Mouse (Mus musculus) heart, embryonic 13.5 days (tissue): ENCODE measurements around the gene Dusp18. TPM values are rescaled to one million over a fixed set of nuclear protein-coding genes. Genes with fewer than 3 reads are reported as not detected.
"Not testable (repeated sequence)": the region's sequence is repeated elsewhere in the genome, so short reads cannot be mapped to it uniquely, and the experiment has no call there.

ENCODE experiments used
- ATAC-seq: fragments of 200-750 bp; cut with Nextera tagmentation; 2 replicates; pipeline ENCODE4 v1.8.0; 2017; ENCODE audit warnings: moderate TSS enrichment; ENCODE audit not compliant: insufficient number of reproducible peaks, low FRiP score, low TSS enrichment; ENCODE audit errors: extremely low read depth
- H3K27ac ChIP-seq: fragments of 300-500 bp; sonication (generic); replicated peaks from 2 replicates; pipeline ENCODE4 v1.5.1; 2015; ENCODE audit warnings: moderate library complexity, mild to moderate bottlenecking, inconsistent platforms
- H3K27me3 ChIP-seq: fragments of 300-500 bp; sonication (generic); replicated peaks from 2 replicates; pipeline ENCODE4 v1.6.1; 2015; ENCODE audit warnings: mild to moderate bottlenecking, inconsistent platforms
- H3K36me3 ChIP-seq: fragments of 300-500 bp; sonication (generic); 2 replicates; pipeline ENCODE4 v1.6.1; 2015; ENCODE audit warnings: mild to moderate bottlenecking, inconsistent platforms
- H3K4me1 ChIP-seq: fragments of 300-500 bp; sonication (generic); 2 replicates; pipeline ENCODE4 v1.6.1; 2015; ENCODE audit warnings: inconsistent platforms
- H3K4me2 ChIP-seq: fragments of 300-500 bp; sonication (generic); 2 replicates; pipeline ENCODE4 v1.6.1; 2015; ENCODE audit warnings: inconsistent platforms, mild to moderate bottlenecking, moderate library complexity
- H3K4me3 ChIP-seq: fragments of 300-500 bp; sonication (generic); 2 replicates; pipeline ENCODE4 v1.5.1; 2015; ENCODE audit warnings: moderate library complexity, mild to moderate bottlenecking, inconsistent platforms
- H3K9ac ChIP-seq: fragments of 300-500 bp; sonication (generic); 2 replicates; pipeline ENCODE4 v1.6.1; 2015; ENCODE audit warnings: inconsistent platforms, mild to moderate bottlenecking, moderate library complexity
- H3K9me3 ChIP-seq: fragments of 300-500 bp; sonication (generic); 2 replicates; pipeline ENCODE4 v1.6.1; 2016; ENCODE audit warnings: inconsistent platforms
- WGBS: fragments of 180-500 bp; shearing (Covaris S2); methylation state at CpG from one replicate; pipeline ENCODE4 v1.1.7; 2015; ENCODE audit warnings: mixed read lengths; 5-methylcytosine and 5-hydroxymethylcytosine counted together
- polyA plus RNA-seq: library from polyadenylated mRNA; unstranded; fragments of >200 nt; fragmentation: Nextera tagmentation; extraction: Ambion mirVana; gene quantifications from 2 replicates; pipeline ENCODE4 v1.2.1, GENCODE M21; 2015

Gene Dusp18
- polyA plus RNA-seq, 1 experiment from 2014 or later: 10.7 TPM

DNA sequence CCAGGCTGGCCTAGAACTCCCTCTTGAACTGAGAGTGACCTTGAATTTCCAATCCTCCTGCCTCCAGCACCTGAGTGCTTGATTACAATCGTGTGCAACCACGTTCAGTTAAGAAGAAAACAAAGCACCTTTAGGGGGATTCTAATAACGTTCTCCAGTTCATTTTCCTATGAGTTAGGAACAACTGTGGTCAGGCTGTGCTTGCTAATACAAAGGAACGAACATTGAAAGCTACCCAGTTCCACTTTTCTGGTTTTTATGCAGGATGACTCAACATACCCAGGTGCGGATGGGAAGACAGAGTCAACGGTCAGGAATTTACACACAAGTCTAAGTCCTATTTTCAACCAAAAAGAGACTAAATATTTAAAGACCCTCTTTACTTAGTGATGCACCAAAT lies 1.1 kb upstream of the Dusp18 start:
- H3K4me1 ChIP-seq: peaks cover 14% of the 10 kb centered on the region
- H3K9me3 ChIP-seq: no peaks in the 10 kb centered on the region
- no peak overlapping the region for H3K27ac ChIP-seq
- peaks cover 21% of the 10 kb centered on the region for H3K36me3 ChIP-seq
- peaks cover 11% of the 10 kb centered on the region; the same call in 1 of the 2 replicates for H3K27me3 ChIP-seq
- no peak overlapping the region for H3K9ac ChIP-seq
- ATAC-seq: no peak
- WGBS: 74% methylated on average over 6 of the region's 6 CpGs
- H3K4me3 ChIP-seq: no peak overlapping the region
- H3K4me2 ChIP-seq: peak overlapping the region; percentile 96

DNA sequence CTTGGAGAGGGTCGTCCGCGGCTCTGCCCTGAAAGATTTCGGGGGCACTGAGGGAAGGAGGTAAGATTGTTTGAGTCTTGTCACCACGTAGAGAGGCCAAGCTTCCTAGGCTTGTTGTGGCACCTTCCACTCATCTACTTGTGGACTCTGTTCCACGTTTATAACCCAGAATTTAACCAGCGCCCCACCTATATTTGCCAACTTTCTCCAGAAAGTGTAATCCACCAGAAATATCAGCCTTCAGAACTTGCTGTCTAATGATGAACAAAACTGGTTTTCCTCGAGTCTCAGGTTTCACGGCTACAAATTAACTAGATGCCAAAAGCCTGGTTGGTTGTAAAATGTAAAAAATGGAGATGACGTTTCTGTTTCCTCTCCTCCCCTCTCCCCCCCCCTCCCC lies 418 bp downstream of the Dusp18 start:
- peaks cover 28% of the 10 kb centered on the region for H3K36me3 ChIP-seq
- 5% methylated on average over 10 of the region's 10 CpGs for WGBS
- H3K27me3 ChIP-seq: 0 out of 2 replicates have a peak, but pooled peaks cover 6% of the 10 kb centered on the region
- H3K27ac ChIP-seq: peak overlapping the region; percentile 86
- ATAC-seq: no peak; the same call in 1 of the 2 replicates
- H3K9ac ChIP-seq: peak overlapping the region; percentile 83
- peak overlapping the region; percentile 64 for H3K4me3 ChIP-seq
- peaks cover 20% of the 10 kb centered on the region for H3K4me1 ChIP-seq
- peak overlapping the region; percentile 96 for H3K4me2 ChIP-seq
- no peaks in the 10 kb centered on the region for H3K9me3 ChIP-seq

DNA sequence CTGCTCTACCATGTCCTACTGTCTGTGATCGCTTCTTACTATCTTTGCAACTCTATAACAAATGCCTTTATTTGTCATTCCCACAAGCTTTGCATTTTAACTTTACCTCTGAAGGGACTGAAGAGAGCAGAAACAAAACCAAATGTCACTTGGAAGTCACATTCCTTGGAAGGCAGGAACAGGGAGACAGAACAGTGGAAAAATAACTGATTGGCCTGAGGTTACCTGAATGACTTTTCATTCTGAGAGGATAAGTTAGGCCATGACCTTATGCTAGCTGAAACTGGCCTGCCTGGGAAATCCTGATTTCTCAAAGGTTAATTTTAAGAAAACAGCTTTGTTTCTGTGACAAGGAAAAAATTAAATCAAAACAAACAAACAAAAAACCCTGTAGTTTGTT lies 893 bp downstream of the Dusp18 start:
- WGBS: 75% methylated on average over 1 of the region's 1 CpGs
- Histone ChIP-seq H3K4me3 (no peak overlapping the region), H3K27ac (no peak overlapping the region), H3K4me1 (peaks cover 21% of the 10 kb centered on the region), H3K4me2 (no peak overlapping the region), H3K9ac (no peak overlapping the region), H3K9me3 (no peaks in the 10 kb centered on the region), H3K27me3 (0 out of 2 replicates have a peak, but pooled peaks cover 5% of the 10 kb centered on the region), H3K36me3 (peaks cover 28% of the 10 kb centered on the region)
- ATAC-seq: no peak

DNA sequence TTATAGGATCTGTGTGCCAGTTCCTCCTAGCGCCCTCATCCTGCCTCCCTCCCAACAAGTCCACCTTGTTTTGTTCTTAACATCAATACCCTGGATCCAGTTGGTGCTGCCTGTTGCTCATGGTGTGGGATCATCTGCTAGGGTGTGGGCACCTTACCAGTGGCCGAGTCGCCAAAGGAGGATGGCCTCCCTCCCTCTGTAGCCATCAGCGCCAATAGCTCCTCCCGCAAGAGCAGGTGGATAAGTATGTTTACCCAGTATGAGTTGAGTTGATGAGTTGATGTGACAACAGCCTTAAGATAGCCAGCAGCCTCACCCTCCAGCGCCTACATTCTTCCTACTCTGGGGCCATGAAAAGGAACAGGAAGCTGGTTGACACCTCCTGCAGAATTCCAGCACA lies 5.3 kb downstream of the Dusp18 start:
- Histone ChIP-seq H3K9me3 (no peaks in the 10 kb centered on the region), H3K36me3 (peaks cover 28% of the 10 kb centered on the region), H3K4me3 (no peak overlapping the region), H3K27ac (no peak overlapping the region), H3K9ac (no peak overlapping the region), H3K27me3 (no peaks in the 10 kb centered on the region), H3K4me2 (no peak overlapping the region), H3K4me1 (peaks cover 19% of the 10 kb centered on the region)
- ATAC-seq: no peak
- WGBS: 58% methylated on average over 6 of the region's 6 CpGs

DNA sequence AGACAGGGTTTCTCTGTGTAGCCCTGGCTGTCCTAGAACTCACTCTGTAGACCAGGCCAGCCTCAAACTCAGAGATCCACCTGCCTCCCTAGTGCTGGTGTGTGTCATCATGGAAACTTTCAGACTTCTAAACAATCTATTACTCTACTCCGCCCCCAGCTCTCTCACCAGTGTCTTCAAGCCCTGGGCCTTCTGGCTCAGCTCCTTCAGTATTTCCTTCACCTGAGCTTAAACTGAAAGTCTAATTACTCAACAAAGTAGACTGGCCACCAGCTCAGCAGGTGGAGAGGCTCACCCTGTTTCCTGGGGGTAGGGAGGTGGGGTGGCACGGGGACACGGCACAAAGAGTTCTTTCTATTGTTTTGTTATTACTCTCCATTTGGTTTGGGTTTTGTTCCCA lies 7.5 kb downstream of the Dusp18 start:
- WGBS: 87% methylated on average over 3 of the region's 3 CpGs
- H3K36me3 ChIP-seq: peaks cover 36% of the 10 kb centered on the region
- no peak overlapping the region for H3K4me2 ChIP-seq

DNA sequence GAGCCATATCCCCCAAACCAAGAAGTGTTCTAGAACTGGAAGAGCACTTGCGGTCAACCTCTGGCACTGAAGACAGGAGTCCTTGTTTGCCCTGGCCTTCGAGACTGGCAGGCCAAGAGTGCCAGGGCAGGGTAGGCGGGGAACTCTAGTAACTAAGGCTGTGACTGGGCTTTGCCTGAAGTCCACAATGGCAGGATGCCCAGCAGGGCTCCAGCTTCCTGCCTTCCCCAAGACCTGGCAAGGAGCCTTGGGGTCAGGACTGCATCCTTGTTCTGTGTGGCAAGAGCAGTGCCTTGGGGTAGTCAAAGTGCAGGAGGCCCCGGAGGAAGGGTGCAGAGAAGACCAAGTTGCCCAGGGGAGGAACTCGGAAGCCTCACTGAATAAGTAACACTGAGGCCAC lies 8.0 kb downstream of the Dusp18 start:
- no peak for ATAC-seq
- no peaks in the 10 kb centered on the region for H3K9me3 ChIP-seq

More for the DNA sequence above, 7.5 kb downstream of the Dusp18 start:
- Histone ChIP-seq H3K9me3 (no peaks in the 10 kb centered on the region), H3K9ac (no peak overlapping the region), H3K27me3 (no peaks in the 10 kb centered on the region), H3K4me3 (no peak overlapping the region), H3K27ac (no peak overlapping the region), H3K4me1 (peaks cover 10% of the 10 kb centered on the region)
- ATAC-seq: no peak

DNA sequence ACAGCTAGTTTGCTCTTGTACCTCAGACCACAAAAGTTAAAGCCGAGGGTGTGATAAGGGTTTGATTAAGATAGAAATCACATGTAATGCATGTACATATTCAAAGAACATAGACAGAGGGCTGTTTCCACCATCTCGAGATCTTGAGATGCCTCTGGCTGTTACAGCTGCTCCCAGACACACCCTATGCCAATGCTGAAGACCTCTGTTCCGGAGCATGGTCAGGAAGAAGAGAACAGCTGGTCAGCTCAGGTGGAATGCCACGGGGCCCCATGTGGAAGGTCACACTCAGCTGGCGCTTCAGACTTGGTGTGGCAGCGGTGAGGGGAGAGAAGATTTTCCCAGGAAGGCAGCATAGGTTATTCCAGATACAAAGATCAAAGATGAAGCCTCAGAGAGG lies 9.6 kb downstream of the Dusp18 start:
- Histone ChIP-seq H3K9ac (no peak overlapping the region), H3K4me2 (no peak overlapping the region), H3K36me3 (peaks cover 15% of the 10 kb centered on the region), H3K27me3 (no peaks in the 10 kb centered on the region), H3K4me3 (no peak overlapping the region), H3K27ac (no peak overlapping the region), H3K9me3 (no peaks in the 10 kb centered on the region), H3K4me1 (peaks cover 13% of the 10 kb centered on the region)
- ATAC-seq: no peak
- WGBS: 76% methylated on average over 6 of the region's 6 CpGs

More for the DNA sequence above, 8.0 kb downstream of the Dusp18 start:
- 61% methylated on average over 5 of the region's 5 CpGs for WGBS
- Histone ChIP-seq H3K27ac (no peak overlapping the region), H3K36me3 (peaks cover 31% of the 10 kb centered on the region), H3K4me2 (no peak overlapping the region), H3K4me3 (no peak overlapping the region), H3K4me1 (peaks cover 10% of the 10 kb centered on the region), H3K27me3 (no peaks in the 10 kb centered on the region), H3K9ac (no peak overlapping the region)

DNA sequence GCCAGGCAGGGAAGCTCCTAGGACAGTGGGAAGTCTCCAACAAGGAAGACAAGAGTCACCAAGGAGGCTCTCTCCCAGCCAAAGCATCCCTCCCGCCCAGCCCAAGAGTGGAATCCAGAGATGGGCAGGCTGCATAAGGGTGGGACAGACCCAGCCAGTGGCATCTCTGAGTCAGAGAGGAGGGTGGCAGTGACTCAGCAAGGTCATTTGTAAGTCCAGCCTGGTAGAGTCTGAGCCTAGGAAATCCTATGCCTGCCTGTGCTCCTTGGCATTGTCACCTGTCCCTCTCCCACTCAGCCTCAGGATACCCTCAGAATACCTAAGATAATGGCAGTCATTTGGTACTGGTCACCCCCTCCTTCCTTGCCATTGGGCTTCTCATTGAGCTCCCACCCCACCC lies 10.4 kb downstream of the Dusp18 start:
- no peak overlapping the region for H3K4me3 ChIP-seq
- no peak overlapping the region for H3K4me2 ChIP-seq
- no peak for ATAC-seq
- H3K27me3 ChIP-seq: no peaks in the 10 kb centered on the region
- no peak overlapping the region for H3K27ac ChIP-seq
- H3K36me3 ChIP-seq: peaks cover 15% of the 10 kb centered on the region
- H3K4me1 ChIP-seq: peaks cover 14% of the 10 kb centered on the region
- no peak overlapping the region for H3K9ac ChIP-seq
- no peaks in the 10 kb centered on the region for H3K9me3 ChIP-seq
- 69% methylated on average over 1 of the region's 1 CpGs for WGBS

DNA sequence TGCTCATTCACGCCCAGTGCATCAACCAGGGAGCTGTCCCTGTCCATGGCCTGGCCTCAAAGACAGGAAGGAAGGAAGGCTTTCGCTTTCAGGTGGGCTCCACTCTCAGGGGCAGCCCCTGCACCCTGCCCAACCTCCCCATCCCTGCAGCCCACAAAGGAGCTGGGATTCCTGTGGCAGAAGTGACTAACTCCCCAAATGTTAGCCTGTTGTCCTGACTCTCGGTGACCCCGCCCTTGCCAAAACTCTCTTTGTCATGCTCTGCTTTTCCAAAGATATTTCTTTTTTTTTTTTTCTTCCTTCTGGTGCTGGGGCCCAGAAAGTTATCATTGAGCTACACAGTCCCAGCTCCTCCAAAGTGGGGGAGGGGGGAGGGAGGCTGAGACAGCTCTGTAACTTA lies 14.2 kb downstream of the Dusp18 start:
- Histone ChIP-seq H3K9ac (no peak overlapping the region), H3K4me2 (no peak overlapping the region), H3K4me3 (no peak overlapping the region), H3K4me1 (peaks cover 44% of the 10 kb centered on the region), H3K9me3 (no peaks in the 10 kb centered on the region), H3K27me3 (0 out of 2 replicates have a peak, but pooled peaks cover 3% of the 10 kb centered on the region), H3K27ac (no peak overlapping the region), H3K36me3 (peaks cover 15% of the 10 kb centered on the region)
- ATAC-seq: no peak
- 83% methylated on average over 4 of the region's 4 CpGs for WGBS

DNA sequence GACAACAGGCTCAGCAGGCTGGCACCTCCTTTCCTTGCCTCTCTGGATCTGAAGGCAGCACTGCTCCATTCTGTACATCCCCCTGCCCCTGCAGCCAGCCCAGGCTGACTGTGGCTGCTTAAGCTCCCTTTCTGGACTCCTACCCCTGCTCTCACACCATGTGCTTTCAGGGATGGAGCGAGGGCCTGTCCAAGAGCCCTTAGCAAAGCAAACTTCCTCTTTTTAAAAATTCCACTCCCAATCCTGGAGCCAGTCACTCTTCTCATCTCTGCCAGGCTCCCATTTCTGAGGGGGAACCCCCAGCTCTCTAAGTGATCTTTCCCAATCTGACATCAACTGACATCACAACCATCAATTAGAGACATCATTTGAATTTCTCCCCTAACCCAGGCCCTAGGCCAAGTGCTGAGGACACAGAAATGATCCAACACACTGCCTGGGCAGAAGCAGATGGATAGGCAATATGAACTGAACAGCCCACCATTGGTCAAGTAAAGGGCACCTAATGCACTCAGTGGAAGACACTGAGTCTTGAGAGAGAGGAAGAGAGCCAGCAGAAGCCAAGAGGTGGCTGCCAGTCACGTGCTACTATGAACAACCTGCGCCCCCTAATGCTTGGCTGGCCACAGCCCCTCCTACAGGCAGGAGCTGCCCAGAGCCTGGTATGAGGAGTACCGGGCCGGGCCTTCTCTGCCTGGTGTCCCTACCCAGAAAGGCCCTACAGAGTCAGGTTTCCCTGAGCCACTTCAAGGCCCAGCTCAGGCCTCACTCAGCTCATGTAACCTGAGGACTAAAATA lies 15.7 kb downstream of the Dusp18 start:
- ATAC-seq: no peak
- no peak overlapping the region for H3K4me3 ChIP-seq
- peak overlapping the region; percentile 63 for H3K27ac ChIP-seq
- 46% methylated on average over 5 of the region's 5 CpGs for WGBS
- peaks cover 15% of the 10 kb centered on the region for H3K36me3 ChIP-seq
- 0 out of 2 replicates have a peak, but pooled peaks cover 3% of the 10 kb centered on the region for H3K27me3 ChIP-seq
- H3K4me2 ChIP-seq: peak overlapping the region; percentile 85
- H3K9ac ChIP-seq: peak overlapping the region; percentile 55
- H3K4me1 ChIP-seq: peaks cover 52% of the 10 kb centered on the region
- H3K9me3 ChIP-seq: no peaks in the 10 kb centered on the region

DNA sequence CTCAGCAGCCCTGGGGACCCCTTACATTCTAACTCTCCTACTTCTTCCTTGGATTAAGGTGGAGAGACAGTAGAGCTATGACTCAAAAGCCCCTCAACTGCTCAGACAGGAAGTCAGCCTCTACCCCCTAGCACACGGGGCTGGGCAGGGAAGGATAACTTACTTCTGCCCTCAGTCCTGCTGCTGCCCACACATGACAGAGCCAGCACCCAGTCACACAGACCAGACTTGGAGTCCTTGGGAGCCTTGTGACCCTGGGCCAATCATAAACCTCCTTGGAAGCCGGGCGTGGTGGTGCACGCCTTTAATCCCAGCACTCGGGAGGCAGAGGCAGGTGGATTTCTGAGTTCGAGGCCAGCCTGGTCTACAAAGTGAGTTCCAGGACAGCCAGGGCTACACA lies 16.4 kb downstream of the Dusp18 start:
- Histone ChIP-seq H3K27ac (peak overlapping the region; percentile 63), H3K4me3 (peak overlapping the region; percentile 64; the same call in 1 of the 2 replicates), H3K4me1 (peaks cover 58% of the 10 kb centered on the region), H3K9ac (peak overlapping the region; percentile 55), H3K4me2 (peak overlapping the region; percentile 85)
- not testable (repeated sequence) for H3K27me3 ChIP-seq, ATAC-seq, H3K36me3 ChIP-seq, H3K9me3 ChIP-seq
- WGBS: 81% methylated on average over 6 of the region's 6 CpGs
